Mouse (Mus musculus) liver, adult (tissue): ENCODE measurements around the gene Klhl2.

Experiments used
- GATA4 ChIP-seq: IDR thresholded peaks from 2 replicates; pipeline ENCODE4 v1.6.1; 2014; ENCODE audit warnings: mild to moderate bottlenecking, low read length; ENCODE audit not compliant: insufficient replicate concordance

Klhl2 gene

GRCm38 (mm10) chr8:64841747-64842406, 7.9 kb downstream of the Klhl2 start:
- no peak for TF ChIP-seq GATA4

GRCm38 (mm10) chr8:64839628-64840027, 10.2 kb downstream of the Klhl2 start:
- TF ChIP-seq GATA4: no peak

- TF ChIP-seq GATA4: no peak
These were observed 14.2 kb downstream of the Klhl2 start for GRCm38 (mm10) chr8:64835475-64836122.

- no peak for TF ChIP-seq GATA4
These were observed 15.5 kb downstream of the Klhl2 start for GRCm38 (mm10) chr8:64834071-64834877.

- TF ChIP-seq GATA4: no peak
These were observed 17.2 kb downstream of the Klhl2 start for GRCm38 (mm10) chr8:64832581-64833135.

GRCm38 (mm10) chr8:64831656-64832055, 18.2 kb downstream of the Klhl2 start:
- TF ChIP-seq GATA4: no peak

GRCm38 (mm10) chr8:64829921-64830320, 19.9 kb downstream of the Klhl2 start:
- TF ChIP-seq GATA4: no peak

GRCm38 (mm10) chr8:64829391-64829790, 20.4 kb downstream of the Klhl2 start:
- no peak for TF ChIP-seq GATA4

- TF ChIP-seq GATA4: 0 out of 2 replicates have a peak, but pooled peaks have one; percentile 12
These were observed 21.4 kb downstream of the Klhl2 start for GRCm38 (mm10) chr8:64828466-64828865.

GRCm38 (mm10) chr8:64827356-64827755, 22.5 kb downstream of the Klhl2 start:
- no peak for TF ChIP-seq GATA4

- TF ChIP-seq GATA4: no peak
These were observed 23.4 kb downstream of the Klhl2 start for GRCm38 (mm10) chr8:64826461-64826860.

GRCm38 (mm10) chr8:64823905-64824304, 25.9 kb downstream of the Klhl2 start:
- no peak for TF ChIP-seq GATA4

- no peak for TF ChIP-seq GATA4
These were observed 28.9 kb downstream of the Klhl2 start for GRCm38 (mm10) chr8:64820940-64821339.

- no peak for TF ChIP-seq GATA4
These were observed 38.0 kb downstream of the Klhl2 start for GRCm38 (mm10) chr8:64811790-64812189.

- TF ChIP-seq GATA4: no peak
These were observed 38.7 kb downstream of the Klhl2 start for GRCm38 (mm10) chr8:64811083-64811482.

- no peak for TF ChIP-seq GATA4
These were observed 43.3 kb downstream of the Klhl2 start for GRCm38 (mm10) chr8:64806558-64806957.
